Mouse (Mus musculus) erythroblast, adult 5-6 weeks (primary cell): Measurements from ENCODE around the gene Fam50b. TPM values are rescaled to one million over a fixed set of nuclear protein-coding genes. Genes with fewer than 3 reads are reported as not detected.

Experiments used
- ATAC-seq: replicated peaks from 2 replicates; pipeline ENCODE4 v1.8.0; 2016; ENCODE audit warnings: moderate number of reproducible peaks, mild to moderate bottlenecking, moderate TSS enrichment, inconsistent platforms; ENCODE audit not compliant: poor library complexity, low FRiP score, severe bottlenecking
- total RNA-seq, 2 experiments: library from RNA; stranded (forward) in 1 of 2; stranded (reverse) in 1 of 2; fragments of 150-400 nt in 1 of 2; fragments of 200-764, 138-1000 nt in 1 of 2; gene quantifications; 2 replicates each; pipeline versions ENCODE4 v1.2.3 to v1.2.4; 2015 to 2017; ENCODE audit warnings: low replicate concordance in 2 of 2

Fam50b gene
- total RNA-seq, 2 experiments from 2014 or later = not detected

GRCm38 (mm10) chr13:34786634-34787033 lies 52.0 kb downstream of the Fam50b start:
- peak; percentile 32; the same call in 1 of the 2 replicates for ATAC-seq

- ATAC-seq = no peak
Observed at GRCm38 (mm10) chr13:34787546-34787945, 52.9 kb downstream of the Fam50b start.

DNA sequence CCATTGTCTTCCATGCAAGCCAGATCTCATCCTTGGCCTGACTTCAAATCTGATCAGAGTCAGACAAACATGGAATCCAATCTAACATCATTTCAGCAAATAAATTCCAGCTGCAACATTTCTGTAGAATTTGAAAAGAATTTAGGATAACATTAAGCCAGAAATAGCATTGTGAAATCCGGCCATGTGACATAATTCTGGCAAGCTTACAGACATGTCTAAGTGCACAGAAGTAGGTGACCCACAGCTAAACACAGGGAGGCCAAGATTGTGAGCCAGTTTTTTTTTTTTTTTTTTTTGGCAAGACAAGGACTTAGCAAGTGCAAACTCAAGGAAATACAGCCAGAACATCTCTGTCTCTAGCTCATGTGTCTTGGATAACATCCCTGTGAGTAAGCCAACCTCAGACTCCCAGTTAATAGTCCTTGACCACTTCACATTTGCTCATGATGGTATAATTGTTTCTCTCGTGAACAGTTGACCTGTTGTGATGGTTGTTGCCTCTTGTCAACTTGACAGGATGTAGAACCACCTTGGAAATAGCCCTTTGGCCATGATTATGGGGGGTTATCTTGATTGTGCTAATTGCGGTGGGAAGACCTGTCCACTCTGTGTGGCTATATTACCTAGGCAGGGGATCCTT lies 54.6 kb downstream of the Fam50b start:
- ATAC-seq = no peak

DNA sequence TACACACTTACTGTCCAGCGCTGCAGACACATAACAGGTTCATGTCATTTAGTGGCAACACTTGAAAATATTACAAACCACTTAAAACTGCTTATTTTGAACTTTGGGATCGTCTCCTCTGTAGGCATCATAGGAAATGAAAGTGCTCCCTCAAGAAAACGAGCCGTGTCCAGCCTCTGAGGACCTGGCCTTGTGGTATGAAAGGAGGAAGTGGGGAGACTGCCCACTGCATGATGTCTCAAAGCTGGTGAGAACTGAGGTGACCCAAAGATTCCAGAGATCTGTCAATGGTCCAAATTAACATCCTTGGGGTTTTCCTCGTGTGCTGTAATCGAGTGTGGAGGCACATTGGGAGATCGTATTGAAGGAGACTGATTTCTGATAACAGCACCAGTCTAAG lies 58.4 kb downstream of the Fam50b start:
- ATAC-seq = no peak

GRCm38 (mm10) chr13:34793816-34794215 lies 59.2 kb downstream of the Fam50b start:
- no peak for ATAC-seq

- ATAC-seq = no peak
Observed at GRCm38 (mm10) chr13:34794426-34794825, 59.8 kb downstream of the Fam50b start.

Other genes starting within 250 kb of the Fam50b start
- not detected in 2 replicates for gene Pxdc1, start 81.4 kb upstream of the Fam50b start, total RNA-seq (2015; ENCODE audit: low replicate concordance)
- 0.94 TPM in 1 of 2 replicates, not detected in the other for gene Pxdc1, start 81.4 kb upstream of the Fam50b start, total RNA-seq (2017; ENCODE audit: low replicate concordance)
- 90.7 and 111 TPM in 2 replicates for gene Prpf4b, start 140.5 kb downstream of the Fam50b start, total RNA-seq (2015; ENCODE audit: low replicate concordance)
- gene Prpf4b, start 140.5 kb downstream of the Fam50b start, total RNA-seq (2017; ENCODE audit: low replicate concordance) = 97.2 and 110 TPM in 2 replicates
- not detected in 2 replicates for gene Fam217a, start 189.5 kb downstream of the Fam50b start, total RNA-seq (2015; ENCODE audit: low replicate concordance)
- not detected in 2 replicates for gene Fam217a, start 189.5 kb downstream of the Fam50b start, total RNA-seq (2017; ENCODE audit: low replicate concordance)
- gene 4933417A18Rik, start 189.6 kb downstream of the Fam50b start, total RNA-seq (2015; ENCODE audit: low replicate concordance) = not detected in 2 replicates
- not detected in 2 replicates for gene 4933417A18Rik, start 189.6 kb downstream of the Fam50b start, total RNA-seq (2017; ENCODE audit: low replicate concordance)
- gene Eci3, start 229.0 kb downstream of the Fam50b start, total RNA-seq (2015; ENCODE audit: low replicate concordance) = not detected in 2 replicates
- not detected in 2 replicates for gene Eci3, start 229.0 kb downstream of the Fam50b start, total RNA-seq (2017; ENCODE audit: low replicate concordance)